Mouse (Mus musculus): ENCODE results near the gene Gbp4. TPM values are rescaled to one million over a fixed set of nuclear protein-coding genes. Genes with fewer than 3 reads are reported as not detected.
"Not testable (repeated sequence)": the region's sequence is repeated elsewhere in the genome, so short reads cannot be mapped to it uniquely, and the experiment has no call there.

Gbp4 gene
- total and polyA plus RNA-seq, 2 experiments from 2014 or later = 2.9 to 21.5 TPM

- peak overlapping the region; percentile 35 for H3K4me3 ChIP-seq (ENCODE audit: low read depth, low read length)
- 13% methylated on average over 4 of the region's 4 CpGs for WGBS
- peak overlapping the region; percentile 23; the same call in 1 of the 2 replicates for H3K4me2 ChIP-seq (ENCODE audit: low read depth, low read length)
- H3K9ac ChIP-seq (replicated peaks; ENCODE audit: low read depth, low read length); H3K27me3 ChIP-seq (ENCODE audit: control insufficient read depth, insufficient read depth, low read length); H3K36me3 ChIP-seq (replicated peaks; ENCODE audit: control insufficient read depth, insufficient read depth, low read length); H3K4me1 ChIP-seq (ENCODE audit: control insufficient read depth, insufficient read depth); H3K9me3 ChIP-seq (replicated peaks; ENCODE audit: control insufficient read depth, low read length): not testable (repeated sequence)
- DNase-seq (ENCODE audit: low spot score) = peak; percentile 38
- H3K27ac ChIP-seq (ENCODE audit: low read depth) = peak overlapping the region; percentile 76
- ATAC-seq (ENCODE audit: insufficient read depth, low read depth) = peak; percentile 88
- TF ChIP-seq EP300 (IDR thresholded peaks at IDR 0.05; ENCODE audit: low read depth) = 0 out of 2 replicates have a peak, but pooled peaks have one; percentile 14
These were observed 29.0 kb downstream of the Gbp4 start for GRCm38 (mm10) chr5:105110271-105110852.

DNA sequence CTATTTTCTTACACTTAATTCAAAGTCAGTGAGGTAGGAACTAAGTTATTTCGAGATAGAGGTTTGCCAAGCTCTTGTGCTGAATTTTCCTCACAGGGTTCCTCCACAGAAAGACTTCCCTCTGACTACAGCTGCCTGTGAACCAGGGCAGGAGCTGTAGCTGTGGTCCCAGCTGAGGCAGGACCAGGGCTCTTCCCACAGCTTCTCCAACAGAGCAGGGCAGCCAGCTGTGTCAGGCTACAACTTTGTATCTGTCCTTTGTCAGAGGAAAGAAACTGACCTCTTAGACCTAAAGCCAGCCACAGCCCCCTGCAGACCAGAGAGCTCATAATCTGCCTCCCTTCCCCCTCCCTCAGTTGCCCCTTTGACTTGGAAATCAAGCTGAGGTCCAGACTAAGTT lies 29.6 kb downstream of the Gbp4 start:
- peak overlapping the region; percentile 69 for H3K27ac ChIP-seq (ENCODE audit: low read depth)
- not testable (repeated sequence) for H3K9me3 ChIP-seq (replicated peaks; ENCODE audit: control insufficient read depth, low read length); ATAC-seq (ENCODE audit: insufficient read depth, low read depth); H3K36me3 ChIP-seq (replicated peaks; ENCODE audit: control insufficient read depth, insufficient read depth, low read length); H3K9ac ChIP-seq (replicated peaks; ENCODE audit: low read depth, low read length); H3K4me1 ChIP-seq (ENCODE audit: control insufficient read depth, insufficient read depth); H3K27me3 ChIP-seq (ENCODE audit: control insufficient read depth, insufficient read depth, low read length); DNase-seq (ENCODE audit: low spot score)
- 40% methylated on average over 1 of the region's 1 CpGs for WGBS
- peak overlapping the region; percentile 35 for H3K4me3 ChIP-seq (ENCODE audit: low read depth, low read length)
- peak overlapping the region; percentile 45 for H3K4me2 ChIP-seq (ENCODE audit: low read depth, low read length)

DNA sequence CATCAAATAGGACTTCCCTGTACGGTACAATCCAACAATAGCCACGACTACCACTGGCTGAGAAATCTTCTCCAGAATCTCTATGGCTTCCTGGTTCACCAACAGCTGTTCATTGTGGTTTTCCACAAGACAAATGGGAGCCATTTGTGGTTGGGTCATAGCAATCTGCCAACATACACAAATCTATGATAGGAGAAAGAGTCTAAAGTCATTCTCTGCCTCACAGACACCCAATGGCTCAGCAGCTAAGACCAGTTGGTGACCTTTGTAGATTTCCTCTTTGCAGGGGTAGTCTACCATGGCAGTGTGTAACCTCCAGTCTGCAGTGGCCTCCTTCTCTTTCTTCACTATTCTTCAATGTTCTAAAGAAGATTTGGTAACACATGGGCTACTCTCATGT lies 33.7 kb downstream of the Gbp4 start:
- 69% methylated on average over 2 of the region's 2 CpGs for WGBS
- DNase-seq (ENCODE audit: low spot score) = not testable (repeated sequence)

DNA sequence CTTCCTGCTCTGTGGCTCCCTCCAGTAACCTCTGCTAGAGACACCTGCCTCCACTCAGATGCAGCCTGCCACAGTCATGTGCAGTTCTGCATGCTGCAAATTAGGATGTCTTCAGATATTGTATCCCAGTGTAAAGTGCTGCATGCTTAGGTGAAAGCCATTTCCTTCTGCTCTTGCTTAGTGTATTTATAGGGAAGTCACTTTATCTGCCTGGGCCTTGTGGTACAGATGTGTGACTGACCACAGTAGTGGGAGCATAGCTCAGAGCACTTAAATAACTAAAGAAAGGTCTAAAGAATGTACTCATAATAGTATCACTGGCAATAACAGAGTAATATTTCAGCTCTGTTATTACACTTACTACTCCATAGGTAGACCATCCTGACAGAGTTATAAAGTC lies 57.5 kb downstream of the Gbp4 start:
- ATAC-seq (ENCODE audit: insufficient read depth, low read depth) (no peak), DNase-seq (ENCODE audit: low spot score) (no peak)
- H3K27me3 ChIP-seq (ENCODE audit: control insufficient read depth, insufficient read depth, low read length) = no peaks in the 10 kb centered on the region

More for the DNA sequence above, 33.7 kb downstream of the Gbp4 start:
- H3K4me1 ChIP-seq (ENCODE audit: control insufficient read depth, insufficient read depth); H3K9me3 ChIP-seq (replicated peaks; ENCODE audit: control insufficient read depth, low read length); H3K27ac ChIP-seq (ENCODE audit: low read depth); H3K36me3 ChIP-seq (replicated peaks; ENCODE audit: control insufficient read depth, insufficient read depth, low read length); H3K4me3 ChIP-seq (ENCODE audit: low read depth, low read length); H3K27me3 ChIP-seq (ENCODE audit: control insufficient read depth, insufficient read depth, low read length); ATAC-seq (ENCODE audit: insufficient read depth, low read depth); H3K4me2 ChIP-seq (ENCODE audit: low read depth, low read length); H3K9ac ChIP-seq (replicated peaks; ENCODE audit: low read depth, low read length): not testable (repeated sequence)

GRCm38 (mm10) chr5:105068356-105068755 lies 71.0 kb downstream of the Gbp4 start:
- not testable (repeated sequence) for H3K9me3 ChIP-seq (replicated peaks; ENCODE audit: control insufficient read depth, low read length); H3K4me2 ChIP-seq (ENCODE audit: low read depth, low read length); H3K27me3 ChIP-seq (ENCODE audit: control insufficient read depth, insufficient read depth, low read length); H3K4me3 ChIP-seq (ENCODE audit: low read depth, low read length); H3K9ac ChIP-seq (replicated peaks; ENCODE audit: low read depth, low read length); H3K36me3 ChIP-seq (replicated peaks; ENCODE audit: control insufficient read depth, insufficient read depth, low read length); DNase-seq (ENCODE audit: low spot score); ATAC-seq (ENCODE audit: insufficient read depth, low read depth); H3K4me1 ChIP-seq (ENCODE audit: control insufficient read depth, insufficient read depth); H3K27ac ChIP-seq (ENCODE audit: low read depth)

More for the DNA sequence above, 57.5 kb downstream of the Gbp4 start:
- no peak for TF ChIP-seq CTCF (IDR thresholded peaks at IDR 0.05; ENCODE audit: low read depth)
- no peak for TF ChIP-seq EP300 (IDR thresholded peaks at IDR 0.05; ENCODE audit: low read depth)
- no peaks in the 10 kb centered on the region for H3K4me1 ChIP-seq (ENCODE audit: control insufficient read depth, insufficient read depth)
- H3K4me2 ChIP-seq (ENCODE audit: low read depth, low read length) = no peak overlapping the region
- peaks cover 3% of the 10 kb centered on the region; the same call in 1 of the 2 replicates for H3K9me3 ChIP-seq (replicated peaks; ENCODE audit: control insufficient read depth, low read length)
- H3K27ac ChIP-seq (ENCODE audit: low read depth) = no peak overlapping the region
- H3K4me3 ChIP-seq (ENCODE audit: low read depth, low read length) = no peak overlapping the region
- H3K36me3 ChIP-seq (replicated peaks; ENCODE audit: control insufficient read depth, insufficient read depth, low read length) = peaks cover 5% of the 10 kb centered on the region; the same call in 1 of the 2 replicates
- H3K9ac ChIP-seq (replicated peaks; ENCODE audit: low read depth, low read length) = no peak overlapping the region

Other genes starting within 250 kb of the Gbp4 start
- 0.04 TPM in 1 of 2 replicates, not detected in the other for gene Abcg3, start 156.9 kb downstream of the Gbp4 start, total RNA-seq (2014; rRNA removed; ENCODE audit: low replicate concordance)
- gene Abcg3, start 156.9 kb downstream of the Gbp4 start, polyA plus RNA-seq (2015; fragmentation: Nextera tagmentation; extraction: Ambion mirVana) = 0.31 and 0.52 TPM in 2 replicates
- 9.3 and 11.1 TPM in 2 replicates for gene Gbp9, start within 50 bp of the Gbp4 start, total RNA-seq (2014; rRNA removed; ENCODE audit: low replicate concordance)
- gene Gbp9, start within 50 bp of the Gbp4 start, polyA plus RNA-seq (2015; fragmentation: Nextera tagmentation; extraction: Ambion mirVana) = 3.6 and 4.7 TPM in 2 replicates
- 0.85 TPM in 1 of 2 replicates, not detected in the other for gene Gbp8, start within 50 bp of the Gbp4 start, total RNA-seq (2014; rRNA removed; ENCODE audit: low replicate concordance)
- 0.44 and 0.45 TPM in 2 replicates for gene Gbp8, start within 50 bp of the Gbp4 start, polyA plus RNA-seq (2015; fragmentation: Nextera tagmentation; extraction: Ambion mirVana)
- gene Gbp10, start 99.9 kb upstream of the Gbp4 start, total RNA-seq (2014; rRNA removed; ENCODE audit: low replicate concordance) = not detected in 2 replicates
- not detected in 2 replicates for gene Gbp10, start 99.9 kb upstream of the Gbp4 start, polyA plus RNA-seq (2015; fragmentation: Nextera tagmentation; extraction: Ambion mirVana)
- 0.93 TPM in 1 of 2 replicates, not detected in the other for gene Gm43302, start 154.1 kb upstream of the Gbp4 start, total RNA-seq (2014; rRNA removed; ENCODE audit: low replicate concordance)
- 0.10 TPM in 1 of 2 replicates, not detected in the other for gene Gm43302, start 154.1 kb upstream of the Gbp4 start, polyA plus RNA-seq (2015; fragmentation: Nextera tagmentation; extraction: Ambion mirVana)
- gene Gbp6, start 154.1 kb upstream of the Gbp4 start, total RNA-seq (2014; rRNA removed; ENCODE audit: low replicate concordance) = 7.2 and 11.6 TPM in 2 replicates
- 1.9 and 2.2 TPM in 2 replicates for gene Gbp6, start 154.1 kb upstream of the Gbp4 start, polyA plus RNA-seq (2015; fragmentation: Nextera tagmentation; extraction: Ambion mirVana)

All from heart, postnatal 0 days (tissue).